Mouse (Mus musculus): Measurements from ENCODE around the gene Grip1.

Gene Grip1

GRCm38 (mm10) chr10:119761451-119762367, 308.1 kb downstream of the Grip1 start:
- no peak for DNase-seq (ENCODE audit: low read depth)

GRCm38 (mm10) chr10:119778871-119779270, 325.2 kb downstream of the Grip1 start:
- no peak for DNase-seq (ENCODE audit: low read depth)

- DNase-seq (ENCODE audit: low read depth), result no peak
These were observed 326.0 kb downstream of the Grip1 start for GRCm38 (mm10) chr10:119779657-119780056.

GRCm38 (mm10) chr10:119790507-119790906, 336.9 kb downstream of the Grip1 start:
- DNase-seq (ENCODE audit: low read depth), result no peak

- DNase-seq (ENCODE audit: low read depth), result no peak
These were observed 348.8 kb downstream of the Grip1 start for GRCm38 (mm10) chr10:119802421-119802820.

GRCm38 (mm10) chr10:119803633-119804422, 350.2 kb downstream of the Grip1 start:
- peak; percentile 33 for DNase-seq (ENCODE audit: low read depth)

- DNase-seq (ENCODE audit: low read depth), result no peak
These were observed 350.8 kb downstream of the Grip1 start for GRCm38 (mm10) chr10:119804423-119804814.

DNA sequence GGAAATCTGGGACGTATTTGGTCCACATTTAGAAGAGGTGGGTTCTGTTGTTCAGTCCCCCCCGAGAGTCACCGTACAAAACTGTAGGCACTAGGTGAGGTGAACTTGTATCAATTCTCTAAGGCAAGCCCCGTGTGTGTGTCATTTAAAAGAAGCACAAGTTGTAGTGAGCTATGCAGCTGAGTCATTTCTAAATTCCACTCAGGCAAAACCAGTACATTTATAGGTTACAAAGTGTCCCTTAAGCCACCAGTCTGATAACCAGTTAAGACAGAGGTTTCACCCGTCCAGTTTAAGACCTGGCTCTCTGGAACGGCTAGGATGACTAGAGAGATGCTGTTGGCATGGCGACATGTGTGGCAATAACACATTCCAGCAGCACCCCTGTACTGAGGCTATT, 351.5 kb downstream of the Grip1 start:
- no peak for DNase-seq (ENCODE audit: low read depth)

GRCm38 (mm10) chr10:119806151-119806550, 352.5 kb downstream of the Grip1 start:
- no peak for DNase-seq (ENCODE audit: low read depth)

GRCm38 (mm10) chr10:119808384-119808783, 354.8 kb downstream of the Grip1 start:
- DNase-seq (ENCODE audit: low read depth), result no peak

DNA sequence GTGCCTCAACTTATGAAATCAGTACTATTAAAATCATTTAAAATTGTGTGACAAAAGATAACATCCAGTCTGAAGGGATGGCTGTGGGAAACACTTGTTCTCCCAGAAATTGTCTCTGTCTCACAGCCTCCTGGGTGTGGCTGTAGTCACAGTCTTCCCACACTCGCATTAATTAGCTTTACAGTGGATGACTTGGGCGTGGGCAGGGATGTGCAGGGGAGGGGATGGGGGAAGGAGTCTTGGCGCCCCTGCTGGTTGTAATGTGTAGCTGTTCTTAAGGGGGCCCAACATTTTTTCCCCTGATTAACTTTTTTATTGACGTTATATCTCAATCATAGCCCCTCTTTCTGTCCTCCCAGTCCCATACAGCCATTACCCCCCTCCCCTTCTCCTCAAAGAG, 360.5 kb downstream of the Grip1 start:
- DNase-seq (ENCODE audit: low read depth), result no peak

GRCm38 (mm10) chr10:119816001-119816400, 362.4 kb downstream of the Grip1 start:
- DNase-seq (ENCODE audit: low read depth), result no peak

GRCm38 (mm10) chr10:119818381-119818780, 364.8 kb downstream of the Grip1 start:
- no peak for DNase-seq (ENCODE audit: low read depth)

- DNase-seq (ENCODE audit: low read depth), result no peak
These were observed 365.6 kb downstream of the Grip1 start for GRCm38 (mm10) chr10:119819102-119819681.

DNA sequence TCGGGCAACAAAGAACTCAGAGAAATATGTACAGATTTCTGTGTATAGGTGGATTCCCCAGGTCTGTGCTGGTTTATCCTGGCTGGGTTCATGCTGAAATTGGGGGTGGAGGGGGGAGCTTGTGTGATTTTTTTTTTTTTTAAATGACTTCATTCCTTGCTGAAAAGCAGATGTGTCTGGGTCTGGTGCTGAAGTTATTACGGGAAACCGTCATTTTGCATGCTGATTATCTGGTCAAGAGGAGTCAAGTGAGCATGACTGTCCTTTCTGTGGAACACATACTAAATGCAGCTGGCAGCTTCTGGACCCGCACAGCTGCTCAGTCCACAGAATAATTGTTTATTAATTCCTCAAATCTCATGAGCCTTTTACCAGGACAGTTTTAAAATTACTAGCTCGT, 366.1 kb downstream of the Grip1 start:
- no peak for DNase-seq (ENCODE audit: low read depth)

GRCm38 (mm10) chr10:119820428-119820827, 366.8 kb downstream of the Grip1 start:
- no peak for DNase-seq (ENCODE audit: low read depth)

GRCm38 (mm10) chr10:119823691-119824090, 370.1 kb downstream of the Grip1 start:
- DNase-seq (ENCODE audit: low read depth), result no peak

GRCm38 (mm10) chr10:119824521-119824920, 370.9 kb downstream of the Grip1 start:
- no peak for DNase-seq (ENCODE audit: low read depth)

- no peak for DNase-seq (ENCODE audit: low read depth)
These were observed 376.8 kb downstream of the Grip1 start for GRCm38 (mm10) chr10:119830388-119830956.

DNA sequence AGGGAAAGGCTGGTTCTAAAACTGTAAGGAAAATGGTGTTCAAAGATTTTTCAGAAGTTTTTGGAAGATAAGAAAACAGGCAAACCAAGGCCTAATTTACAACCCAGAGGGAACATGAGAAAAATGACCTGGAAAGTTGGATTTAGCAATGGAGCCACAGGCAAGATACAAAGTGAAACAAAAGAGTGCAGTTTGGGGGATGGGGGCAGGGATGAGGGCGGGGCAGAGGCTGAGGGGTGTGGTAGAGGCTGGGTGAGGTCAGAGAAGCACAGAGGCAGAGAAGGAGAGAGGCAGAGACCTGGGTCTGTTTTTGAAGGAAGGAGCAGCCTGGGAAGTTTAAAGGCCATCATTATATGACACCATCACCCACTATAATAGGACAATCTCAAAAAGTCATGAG, 377.5 kb downstream of the Grip1 start:
- DNase-seq (ENCODE audit: low read depth), result no peak

DNA sequence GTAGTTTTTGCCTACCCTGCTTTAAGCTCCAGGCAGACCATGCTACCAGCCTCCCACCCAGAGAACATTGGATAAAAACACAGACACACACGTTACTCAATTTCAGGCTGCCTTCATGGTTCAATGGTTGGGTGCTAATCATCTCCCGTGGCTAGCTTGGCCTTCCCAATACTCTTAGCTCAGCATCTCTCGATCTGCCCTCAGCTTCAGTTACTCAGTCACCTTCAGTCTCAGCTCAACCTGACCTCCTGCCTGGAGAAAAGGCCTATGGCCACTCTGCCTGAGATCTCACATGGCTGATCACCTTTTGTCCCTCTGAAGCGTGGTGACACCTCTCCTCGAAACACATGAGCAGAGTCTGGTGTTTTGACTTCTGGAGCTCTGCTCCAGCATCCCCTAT, 379.7 kb downstream of the Grip1 start:
- no peak for DNase-seq (ENCODE audit: low read depth)

DNA sequence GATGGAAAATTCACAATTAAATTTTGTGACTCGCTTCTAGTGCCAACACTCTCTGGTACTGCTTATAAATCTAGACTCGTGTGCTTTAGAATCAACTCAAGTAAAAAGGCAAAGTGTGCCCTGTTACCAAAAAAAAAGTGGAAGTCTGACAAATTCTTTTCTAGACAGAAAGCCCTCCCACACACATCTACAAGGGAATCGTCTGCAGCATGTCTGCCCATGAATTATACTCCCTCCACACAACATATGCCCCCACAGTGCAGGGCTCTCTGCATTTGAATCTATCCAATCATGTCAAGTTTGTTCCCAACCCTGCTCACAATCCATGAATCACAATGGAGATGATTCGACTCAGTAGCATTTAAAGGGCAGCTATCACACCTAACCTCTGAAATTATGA, 380.5 kb downstream of the Grip1 start:
- DNase-seq (ENCODE audit: low read depth), result no peak

Measured in naive thymus-derived CD4-positive, alpha-beta T cell, adult 2 months (primary cell).